Mouse (Mus musculus) megakaryocyte, embryonic 14.5 days (primary cell): ENCODE data around the gene Ly6c2.

Experiments
- FLI1 ChIP-seq: IDR thresholded peaks from 2 replicates; pipeline ENCODE4 v1.6.1; 2012; ENCODE audit warnings: low read length, inconsistent platforms, mixed read lengths
- GATA1 ChIP-seq: IDR thresholded peaks from 3 replicates; pipeline ENCODE4 v1.6.1; 2012; ENCODE audit warnings: mixed read lengths, low read length, inconsistent platforms, borderline replicate concordance

- no peak for TF ChIP-seq GATA1
- no peak for TF ChIP-seq FLI1
Observed at GRCm38 (mm10) chr15:75069965-75070364, 41.8 kb downstream of the Ly6c2 start.
